Mouse (Mus musculus) layer of hippocampus, adult 8-10 months (tissue): Measurements from ENCODE around the gene Ppp1r11. TPM values are rescaled to one million over a fixed set of nuclear protein-coding genes. Genes with fewer than 3 reads are reported as not detected.

Experiments used
- DNase-seq, 2 experiments: peaks; one replicate each; pipeline ENCODE4 v3.0.0; 2022; ENCODE audit warnings: low spot score in 2 of 2
- total RNA-seq, 4 experiments: library from RNA; stranded (reverse); gene quantifications; 2 replicates each; pipeline ENCODE4 v1.2.4; 2022

The Ppp1r11 gene
- total RNA-seq, 4 experiments from 2014 or later, result 122 to 142 (median 124) TPM

- no peak for DNase-seq
These were observed 31.3 kb downstream of the Ppp1r11 start for GRCm38 (mm10) chr17:36920239-36920638.

GRCm38 (mm10) chr17:36915076-36915475 is 36.5 kb downstream of the Ppp1r11 start:
- DNase-seq, result peak in 1 of 2 experiments; percentile 60

- peak; percentile 40 to 81 for DNase-seq
These were observed 37.4 kb downstream of the Ppp1r11 start for GRCm38 (mm10) chr17:36914108-36914507.

DNA sequence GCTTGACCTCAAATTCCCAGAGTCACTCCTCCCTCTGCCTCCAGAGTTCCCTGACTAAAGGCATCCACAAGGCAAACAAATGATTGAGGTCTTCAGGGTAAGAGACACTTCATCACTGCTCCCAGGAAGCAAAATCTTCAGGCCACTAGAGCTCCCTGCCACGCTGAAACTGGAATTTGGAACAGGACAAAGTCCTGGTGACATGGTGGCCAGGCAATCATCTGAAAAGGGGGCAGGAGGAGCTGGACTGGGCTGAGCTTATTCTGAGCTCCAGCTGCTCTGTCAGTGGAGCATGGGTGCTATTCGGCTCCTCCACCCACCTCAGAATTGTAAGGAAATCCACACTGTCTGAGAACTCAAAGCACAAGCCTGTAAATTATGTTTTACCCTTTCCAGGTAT is 39.5 kb downstream of the Ppp1r11 start:
- no peak for DNase-seq

- DNase-seq, result no peak
These were observed 41.7 kb downstream of the Ppp1r11 start for GRCm38 (mm10) chr17:36909802-36910201.

DNA sequence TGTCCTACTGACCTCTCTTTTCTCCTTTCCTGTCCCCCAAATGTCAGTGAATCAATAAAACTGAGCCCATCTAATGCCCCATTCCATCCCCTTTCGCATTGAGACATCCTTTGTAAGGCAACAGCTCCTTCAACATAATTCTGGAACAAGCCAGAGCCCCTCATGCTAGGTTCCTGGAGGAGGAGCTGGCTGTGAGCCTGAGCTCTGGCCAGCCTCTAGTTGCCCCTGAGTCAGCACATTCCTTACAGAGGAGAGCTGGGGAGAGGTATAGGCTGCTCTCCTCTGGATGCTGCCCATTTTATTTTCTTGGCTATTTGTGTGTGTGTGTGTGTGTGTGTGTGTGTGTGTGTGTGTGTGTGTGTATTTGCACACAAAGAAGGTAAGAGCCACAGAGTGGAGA is 43.3 kb downstream of the Ppp1r11 start:
- no peak for DNase-seq

DNA sequence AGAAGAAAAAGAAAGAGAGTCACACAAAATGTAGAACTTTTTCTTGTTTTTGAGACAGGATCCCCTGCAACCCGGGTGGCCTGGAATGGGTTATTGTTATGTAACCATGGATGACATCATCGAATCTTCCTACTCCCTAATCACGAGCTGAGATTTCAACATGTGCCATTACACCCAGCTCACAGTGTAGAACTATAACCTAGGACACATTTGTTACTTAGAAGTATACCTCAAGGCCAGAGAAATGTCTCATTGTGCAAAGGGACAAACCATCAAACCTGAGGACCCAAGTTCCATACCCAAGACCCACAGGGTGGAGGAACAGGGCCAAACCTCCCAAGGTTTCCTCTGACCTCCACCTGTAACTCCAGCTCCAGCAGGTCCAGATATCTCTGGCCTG is 47.9 kb downstream of the Ppp1r11 start:
- no peak for DNase-seq

GRCm38 (mm10) chr17:36900691-36901090 is 50.9 kb downstream of the Ppp1r11 start:
- no peak for DNase-seq

- DNase-seq, result peak; percentile 42 to 64
These were observed 51.5 kb downstream of the Ppp1r11 start for GRCm38 (mm10) chr17:36900001-36900400.

- DNase-seq, result no peak
These were observed 52.2 kb downstream of the Ppp1r11 start for GRCm38 (mm10) chr17:36899376-36899775.

Other genes with a start within 250 kb of the Ppp1r11 start
- not detected for gene H2-M10.5, start 178.8 kb downstream of the Ppp1r11 start, total RNA-seq
- gene H2-M10.6, start 139.6 kb downstream of the Ppp1r11 start, total RNA-seq, result not detected
- gene Trim26, start 114.6 kb downstream of the Ppp1r11 start, total RNA-seq, result 10 to 100 TPM; 22.1 to 26.5 (median 23.2) TPM
- not detected for gene Trim15, start 84.5 kb downstream of the Ppp1r11 start, total RNA-seq
- not detected for gene Trim10, start 82.2 kb downstream of the Ppp1r11 start, total RNA-seq
- under 1 TPM in 1 of 4 experiments, not detected in 3; 0.31 TPM for gene Trim40, start 61.6 kb downstream of the Ppp1r11 start, total RNA-seq
- not detected for gene Trim31, start 53.6 kb downstream of the Ppp1r11 start, total RNA-seq
- 1 to 10 TPM; 3.9 to 4.3 (median 4.2) TPM for gene Rnf39, start 8.8 kb downstream of the Ppp1r11 start, total RNA-seq
- 10 to 100 TPM; 26.6 to 35.5 (median 32.2) TPM for gene Znrd1, start 6.8 kb upstream of the Ppp1r11 start, total RNA-seq
- gene Znrd1as, start 6.9 kb upstream of the Ppp1r11 start, total RNA-seq, result 1 to 10 TPM; 4.1 to 6.8 (median 5.8) TPM
- under 1 TPM in 1 of 4 experiments, not detected in 3; 0.47 TPM for gene 2410137M14Rik, start 29.5 kb upstream of the Ppp1r11 start, total RNA-seq
- 1 to 10 TPM in 2 of 4 experiments, under 1 TPM in 2; 0.49 to 1.6 (median 0.91) TPM for gene H2-M5, start 37.8 kb upstream of the Ppp1r11 start, total RNA-seq
- 10 to 100 TPM in 2 of 4 experiments, 1 to 10 TPM in 2; 8.9 to 10.8 (median 9.8) TPM for gene Zfp57, start 49.4 kb upstream of the Ppp1r11 start, total RNA-seq
- 10 to 100 TPM; 35.6 to 57.5 (median 47.8) TPM for gene Mog, start 71.7 kb upstream of the Ppp1r11 start, total RNA-seq
- gene Gabbr1, start 94.2 kb upstream of the Ppp1r11 start, total RNA-seq, result 100 to 1,000 TPM; 595 to 693 (median 673) TPM
- gene Olfr90, start 136.8 kb upstream of the Ppp1r11 start, total RNA-seq, result not detected
- gene Olfr91, start 146.5 kb upstream of the Ppp1r11 start, total RNA-seq, result not detected
- gene Olfr92, start 168.3 kb upstream of the Ppp1r11 start, total RNA-seq, result not detected
- gene Olfr93, start 209.8 kb upstream of the Ppp1r11 start, total RNA-seq, result not detected
- not detected for gene Ubd, start 242.2 kb upstream of the Ppp1r11 start, total RNA-seq
- gene Olfr94, start 249.3 kb upstream of the Ppp1r11 start, total RNA-seq, result not detected